Mouse (Mus musculus): ENCODE data around the gene Nps. TPM values are rescaled to one million over a fixed set of nuclear protein-coding genes. Genes with fewer than 3 reads are reported as not detected.
A peak's percentile ranks its signal among the peaks of the same experiment; 100 is the strongest.
"Not testable (repeated sequence)": the region's sequence is repeated elsewhere in the genome, so short reads cannot be mapped to it uniquely, and the experiment has no call there.

Gene Nps
- not detected in 2 replicates for polyA plus RNA-seq (2015; fragmentation: Nextera tagmentation; extraction: Ambion mirVana)

- ATAC-seq (replicated peaks; ENCODE audit: extremely low read depth, insufficient read depth, low FRiP score); H3K9me3 ChIP-seq (replicated peaks; ENCODE audit: control insufficient read depth, low read length); H3K4me3 ChIP-seq (ENCODE audit: low read length); H3K4me1 ChIP-seq (ENCODE audit: control insufficient read depth, insufficient read depth, low read length); H3K36me3 ChIP-seq (ENCODE audit: control insufficient read depth, insufficient read depth); H3K9ac ChIP-seq (ENCODE audit: low read length); H3K4me2 ChIP-seq (ENCODE audit: low read depth, low read length); H3K27me3 ChIP-seq (ENCODE audit: control insufficient read depth, insufficient read depth, low read length); H3K27ac ChIP-seq (ENCODE audit: low read length): not testable (repeated sequence)
- WGBS, result 82% methylated on average over 19 of the region's 19 CpGs
These were observed at the start of gene Nps for GRCm38 (mm10) chr7:135258053-135258753. TSS of gene Nps (plus strand) at chr7:135258703.

- Histone ChIP-seq H3K4me1 (ENCODE audit: control insufficient read depth, insufficient read depth, low read length) (peaks cover 10% of the 10 kb centered on the region), H3K4me2 (ENCODE audit: low read depth, low read length) (no peak overlapping the region), H3K27me3 (ENCODE audit: control insufficient read depth, insufficient read depth, low read length) (no peaks in the 10 kb centered on the region), H3K36me3 (ENCODE audit: control insufficient read depth, insufficient read depth) (no peaks in the 10 kb centered on the region), H3K27ac (ENCODE audit: low read length) (no peak overlapping the region), H3K9ac (ENCODE audit: low read length) (no peak overlapping the region), H3K9me3 (replicated peaks; ENCODE audit: control insufficient read depth, low read length) (no peaks in the 10 kb centered on the region), H3K4me3 (ENCODE audit: low read length) (no peak overlapping the region)
- peak; percentile 81 for ATAC-seq (replicated peaks; ENCODE audit: extremely low read depth, insufficient read depth, low FRiP score)
- WGBS, result 63% methylated on average over 6 of the region's 6 CpGs
These were observed 49.4 kb upstream of the Nps start for GRCm38 (mm10) chr7:135208947-135209567.

GRCm38 (mm10) chr7:135210296-135210695 is 48.2 kb upstream of the Nps start:
- Histone ChIP-seq H3K9ac (ENCODE audit: low read length) (no peak overlapping the region), H3K36me3 (ENCODE audit: control insufficient read depth, insufficient read depth) (no peaks in the 10 kb centered on the region), H3K9me3 (replicated peaks; ENCODE audit: control insufficient read depth, low read length) (no peaks in the 10 kb centered on the region), H3K4me2 (ENCODE audit: low read depth, low read length) (no peak overlapping the region), H3K27me3 (ENCODE audit: control insufficient read depth, insufficient read depth, low read length) (no peaks in the 10 kb centered on the region), H3K27ac (ENCODE audit: low read length) (no peak overlapping the region), H3K4me3 (ENCODE audit: low read length) (no peak overlapping the region), H3K4me1 (ENCODE audit: control insufficient read depth, insufficient read depth, low read length) (peaks cover 8% of the 10 kb centered on the region)
- ATAC-seq (replicated peaks; ENCODE audit: extremely low read depth, insufficient read depth, low FRiP score), result no peak

DNA sequence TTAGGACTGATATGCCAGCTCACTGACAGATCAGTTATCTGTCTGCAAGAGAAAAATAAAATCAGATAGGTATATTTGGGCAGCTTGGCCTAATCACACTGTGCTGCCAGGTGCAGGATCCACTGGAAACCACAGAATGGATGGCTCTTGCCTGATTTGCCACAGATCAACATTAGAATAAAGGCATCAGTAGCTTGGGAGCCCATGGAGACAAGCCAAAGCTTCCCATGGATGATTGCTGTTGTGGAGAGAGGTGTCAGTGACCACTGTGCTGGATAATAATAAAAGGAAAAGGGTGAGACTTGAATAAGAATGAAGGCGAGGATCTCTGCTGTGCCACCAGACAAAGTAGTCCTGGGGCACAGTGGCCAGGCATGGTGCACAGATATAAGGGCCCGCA is 47.7 kb upstream of the Nps start:
- H3K9me3 ChIP-seq (replicated peaks; ENCODE audit: control insufficient read depth, low read length), result no peaks in the 10 kb centered on the region
- WGBS, result 89% methylated on average over 2 of the region's 2 CpGs
- ATAC-seq (replicated peaks; ENCODE audit: extremely low read depth, insufficient read depth, low FRiP score), result no peak
- H3K36me3 ChIP-seq (ENCODE audit: control insufficient read depth, insufficient read depth), result no peaks in the 10 kb centered on the region
- H3K4me1 ChIP-seq (ENCODE audit: control insufficient read depth, insufficient read depth, low read length), result peaks cover 8% of the 10 kb centered on the region
- no peak overlapping the region for H3K27ac ChIP-seq (ENCODE audit: low read length)
- no peak overlapping the region for H3K9ac ChIP-seq (ENCODE audit: low read length)
- no peak overlapping the region for H3K4me3 ChIP-seq (ENCODE audit: low read length)
- H3K4me2 ChIP-seq (ENCODE audit: low read depth, low read length), result no peak overlapping the region
- H3K27me3 ChIP-seq (ENCODE audit: control insufficient read depth, insufficient read depth, low read length), result no peaks in the 10 kb centered on the region

DNA sequence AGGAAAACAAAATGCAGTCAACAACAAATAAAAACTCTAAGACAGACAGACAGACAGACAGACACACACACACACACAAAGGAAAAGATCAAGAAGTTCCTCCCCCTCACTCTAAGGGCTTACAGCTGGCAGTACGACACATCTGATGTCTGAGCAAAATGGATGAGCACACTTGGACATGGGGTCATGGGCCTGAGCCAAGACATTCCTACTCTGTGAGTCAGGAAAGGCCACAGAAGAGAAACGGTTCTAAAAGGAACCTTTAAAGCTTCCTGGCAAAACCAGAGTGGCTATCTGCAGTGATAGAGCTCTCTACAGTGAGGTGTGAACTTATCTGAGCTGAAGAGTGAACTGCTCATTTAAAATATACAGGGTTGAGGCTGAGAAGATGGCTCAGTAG is 46.0 kb upstream of the Nps start:
- H3K27ac ChIP-seq (ENCODE audit: low read length), result no peak overlapping the region
- no peaks in the 10 kb centered on the region for H3K27me3 ChIP-seq (ENCODE audit: control insufficient read depth, insufficient read depth, low read length)
- WGBS, result 10% methylated on average over 2 of the region's 2 CpGs
- H3K9me3 ChIP-seq (replicated peaks; ENCODE audit: control insufficient read depth, low read length), result no peaks in the 10 kb centered on the region
- no peaks in the 10 kb centered on the region for H3K36me3 ChIP-seq (ENCODE audit: control insufficient read depth, insufficient read depth)
- H3K4me3 ChIP-seq (ENCODE audit: low read length), result no peak overlapping the region
- H3K4me2 ChIP-seq (ENCODE audit: low read depth, low read length), result no peak overlapping the region
- H3K4me1 ChIP-seq (ENCODE audit: control insufficient read depth, insufficient read depth, low read length), result peaks cover 8% of the 10 kb centered on the region
- 0 out of 2 replicates have a peak, but pooled peaks have one; percentile 49 for ATAC-seq (replicated peaks; ENCODE audit: extremely low read depth, insufficient read depth, low FRiP score)
- H3K9ac ChIP-seq (ENCODE audit: low read length), result no peak overlapping the region

DNA sequence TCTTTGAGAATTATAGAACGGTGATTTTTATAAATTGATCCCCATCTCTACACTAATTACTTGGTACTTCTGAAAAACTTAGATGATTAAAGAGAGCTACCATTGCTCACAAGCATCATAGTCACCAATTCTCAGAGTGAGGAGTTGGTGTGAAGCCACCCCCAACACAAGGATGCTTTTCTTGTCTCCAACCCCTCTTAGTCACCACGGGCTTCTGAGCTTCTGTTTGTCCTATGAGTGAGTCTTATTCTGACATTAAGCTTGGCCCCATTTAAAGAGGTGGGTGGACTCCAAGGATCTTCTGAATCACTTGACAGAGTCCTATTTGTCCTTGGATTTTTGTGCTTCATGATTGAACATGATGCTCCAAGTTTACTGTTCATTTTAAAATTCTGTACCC is 37.0 kb upstream of the Nps start:
- 82% methylated on average over 2 of the region's 2 CpGs for whole genome bisulfite sequencing
- Histone ChIP-seq H3K9me3 (replicated peaks; ENCODE audit: control insufficient read depth, low read length) (no peaks in the 10 kb centered on the region; the same call in 1 of the 2 replicates), H3K4me1 (ENCODE audit: control insufficient read depth, insufficient read depth, low read length) (no peaks in the 10 kb centered on the region), H3K4me3 (ENCODE audit: low read length) (no peak overlapping the region), H3K27ac (ENCODE audit: low read length) (no peak overlapping the region), H3K36me3 (ENCODE audit: control insufficient read depth, insufficient read depth) (no peaks in the 10 kb centered on the region), H3K27me3 (ENCODE audit: control insufficient read depth, insufficient read depth, low read length) (no peaks in the 10 kb centered on the region), H3K9ac (ENCODE audit: low read length) (no peak overlapping the region), H3K4me2 (ENCODE audit: low read depth, low read length) (no peak overlapping the region)
- ATAC-seq (replicated peaks; ENCODE audit: extremely low read depth, insufficient read depth, low FRiP score), result no peak

GRCm38 (mm10) chr7:135226021-135226420 is 32.5 kb upstream of the Nps start:
- H3K4me2 ChIP-seq (ENCODE audit: low read depth, low read length), result no peak overlapping the region
- H3K9me3 ChIP-seq (replicated peaks; ENCODE audit: control insufficient read depth, low read length), result no peaks in the 10 kb centered on the region; the same call in 1 of the 2 replicates
- no peaks in the 10 kb centered on the region for H3K27me3 ChIP-seq (ENCODE audit: control insufficient read depth, insufficient read depth, low read length)
- H3K27ac ChIP-seq (ENCODE audit: low read length), result no peak overlapping the region
- no peak overlapping the region for H3K9ac ChIP-seq (ENCODE audit: low read length)
- no peak for ATAC-seq (replicated peaks; ENCODE audit: extremely low read depth, insufficient read depth, low FRiP score)
- no peaks in the 10 kb centered on the region for H3K36me3 ChIP-seq (ENCODE audit: control insufficient read depth, insufficient read depth)
- no peaks in the 10 kb centered on the region for H3K4me1 ChIP-seq (ENCODE audit: control insufficient read depth, insufficient read depth, low read length)
- H3K4me3 ChIP-seq (ENCODE audit: low read length), result no peak overlapping the region
- 78% methylated on average over 5 of the region's 5 CpGs for WGBS

DNA sequence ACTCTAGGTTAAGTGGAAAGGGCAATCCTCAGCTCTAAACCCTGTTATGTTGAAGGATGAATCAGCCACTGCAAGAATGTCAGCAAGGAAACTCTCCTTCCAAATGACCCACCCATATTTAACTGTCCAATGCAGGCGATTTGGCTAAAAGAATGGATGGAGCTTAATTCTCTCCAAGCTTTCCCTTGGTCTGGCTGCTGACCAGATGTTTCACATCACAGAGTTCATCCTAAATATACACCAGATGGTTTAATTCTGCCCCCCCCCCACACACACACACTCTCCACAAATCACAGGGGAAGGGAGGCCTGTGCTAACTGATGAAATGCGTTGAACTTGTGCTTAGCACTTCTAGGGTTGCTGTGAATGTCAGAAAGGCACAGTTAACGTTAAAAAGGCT is 21.4 kb upstream of the Nps start:
- WGBS, result 62% methylated on average over 3 of the region's 3 CpGs
- H3K4me3 ChIP-seq (ENCODE audit: low read length), result no peak overlapping the region
- H3K9ac ChIP-seq (ENCODE audit: low read length), result no peak overlapping the region
- ATAC-seq (replicated peaks; ENCODE audit: extremely low read depth, insufficient read depth, low FRiP score), result no peak
- no peaks in the 10 kb centered on the region; the same call in 1 of the 2 replicates for H3K27me3 ChIP-seq (ENCODE audit: control insufficient read depth, insufficient read depth, low read length)
- H3K36me3 ChIP-seq (ENCODE audit: control insufficient read depth, insufficient read depth), result no peaks in the 10 kb centered on the region
- no peaks in the 10 kb centered on the region for H3K4me1 ChIP-seq (ENCODE audit: control insufficient read depth, insufficient read depth, low read length)
- H3K9me3 ChIP-seq (replicated peaks; ENCODE audit: control insufficient read depth, low read length), result no peaks in the 10 kb centered on the region
- H3K4me2 ChIP-seq (ENCODE audit: low read depth, low read length), result no peak overlapping the region
- H3K27ac ChIP-seq (ENCODE audit: low read length), result no peak overlapping the region

GRCm38 (mm10) chr7:135239441-135239840 is 19.1 kb upstream of the Nps start:
- WGBS, result 76% methylated on average over 4 of the region's 4 CpGs
- H3K4me2 ChIP-seq (ENCODE audit: low read depth, low read length), result no peak overlapping the region
- H3K27ac ChIP-seq (ENCODE audit: low read length), result no peak overlapping the region
- H3K4me1 ChIP-seq (ENCODE audit: control insufficient read depth, insufficient read depth, low read length), result no peaks in the 10 kb centered on the region
- no peaks in the 10 kb centered on the region for H3K36me3 ChIP-seq (ENCODE audit: control insufficient read depth, insufficient read depth)
- no peaks in the 10 kb centered on the region for H3K9me3 ChIP-seq (replicated peaks; ENCODE audit: control insufficient read depth, low read length)
- ATAC-seq (replicated peaks; ENCODE audit: extremely low read depth, insufficient read depth, low FRiP score), result no peak
- no peaks in the 10 kb centered on the region; the same call in 1 of the 2 replicates for H3K27me3 ChIP-seq (ENCODE audit: control insufficient read depth, insufficient read depth, low read length)
- no peak overlapping the region for H3K9ac ChIP-seq (ENCODE audit: low read length)
- H3K4me3 ChIP-seq (ENCODE audit: low read length), result no peak overlapping the region
